Mouse (Mus musculus): ENCODE measurements around the gene Tmtc1. TPM values are rescaled to one million over a fixed set of nuclear protein-coding genes. Genes with fewer than 3 reads are reported as not detected.

Gene Tmtc1
- total RNA-seq, 1 experiment, result 5.8 TPM

GRCm38 (mm10) chr6:148207522-148207921 is 236.7 kb downstream of the Tmtc1 start:
- no peak overlapping the region for H3K27ac ChIP-seq (ENCODE audit: insufficient read depth, low read depth, low read length, poor library complexity, severe bottlenecking)
- no peaks in the 10 kb centered on the region for H3K9me3 ChIP-seq (ENCODE audit: control insufficient read depth, insufficient read depth, low read depth, low read length)
- H3K9ac ChIP-seq (ENCODE audit: insufficient read depth, low read depth, low read length, poor library complexity, severe bottlenecking), result no peak overlapping the region
- in situ Hi-C loops (cut with MboI; ENCODE audit: low sequenced_read_pairs in 2 of 2, unreplicated experiment in 2 of 2), result no loop called here
- 0 out of 4 replicates have a peak, but pooled peaks cover 0 to 3% of the 10 kb centered on the region in 2 experiments for H3K4me1 ChIP-seq (ENCODE audit: control insufficient read depth in 2 of 2, insufficient read depth in 2 of 2, low read length in 2 of 2, poor library complexity in 1 of 2)
- H3K36me3 ChIP-seq (ENCODE audit: control insufficient read depth, insufficient read depth, low read length, poor library complexity, severe bottlenecking), result peaks cover 6% of the 10 kb centered on the region; the same call in 1 of the 2 replicates
- DNase-seq (ENCODE audit: low read depth, low spot score), result no peak
- no peak overlapping the region for H3K4me3 ChIP-seq (ENCODE audit: insufficient read depth in 1 of 2, low read depth in 1 of 2, low read length in 2 of 2, poor library complexity in 1 of 2, severe bottlenecking in 1 of 2)
- TF ChIP-seq HCFC1 (IDR thresholded peaks at IDR 0.05; ENCODE audit: borderline replicate concordance, insufficient read depth, low read length) (no peak), ZC3H11A (IDR thresholded peaks at IDR 0.05; ENCODE audit: borderline replicate concordance, low read depth, low read length) (no peak), MAFK (IDR thresholded peaks at IDR 0.05; ENCODE audit: insufficient read depth, low read depth, low read length) (no peak), CHD2 (IDR thresholded peaks at IDR 0.05; ENCODE audit: low read depth, low read length) (no peak), ZNF384 (IDR thresholded peaks at IDR 0.05; ENCODE audit: low read depth, low read length) (no peak)

- H3K9me3 ChIP-seq (ENCODE audit: control insufficient read depth, insufficient read depth, low read depth, low read length), result no peaks in the 10 kb centered on the region
- DNase-seq (ENCODE audit: low read depth, low spot score), result no peak
- no peak overlapping the region for H3K27ac ChIP-seq (ENCODE audit: insufficient read depth, low read depth, low read length, poor library complexity, severe bottlenecking)
- TF ChIP-seq ZC3H11A (IDR thresholded peaks at IDR 0.05; ENCODE audit: borderline replicate concordance, low read depth, low read length), result no peak
- TF ChIP-seq HCFC1 (IDR thresholded peaks at IDR 0.05; ENCODE audit: borderline replicate concordance, insufficient read depth, low read length), result no peak
- no peak for TF ChIP-seq ZNF384 (IDR thresholded peaks at IDR 0.05; ENCODE audit: low read depth, low read length)
- no peak for TF ChIP-seq MAFK (IDR thresholded peaks at IDR 0.05; ENCODE audit: insufficient read depth, low read depth, low read length)
- no peak for TF ChIP-seq CHD2 (IDR thresholded peaks at IDR 0.05; ENCODE audit: low read depth, low read length)
- H3K4me1 ChIP-seq (ENCODE audit: control insufficient read depth in 2 of 2, insufficient read depth in 2 of 2, low read length in 2 of 2, poor library complexity in 1 of 2), result no peaks in the 10 kb centered on the region
- peaks cover 12% of the 10 kb centered on the region for H3K36me3 ChIP-seq (ENCODE audit: control insufficient read depth, insufficient read depth, low read length, poor library complexity, severe bottlenecking)
- H3K4me3 ChIP-seq (ENCODE audit: insufficient read depth in 1 of 2, low read depth in 1 of 2, low read length in 2 of 2, poor library complexity in 1 of 2, severe bottlenecking in 1 of 2), result no peak overlapping the region
- in situ Hi-C loops (cut with MboI; ENCODE audit: low sequenced_read_pairs in 2 of 2, unreplicated experiment in 2 of 2), result no loop called here
- H3K9ac ChIP-seq (ENCODE audit: insufficient read depth, low read depth, low read length, poor library complexity, severe bottlenecking), result no peak overlapping the region
These were observed 239.1 kb downstream of the Tmtc1 start for GRCm38 (mm10) chr6:148205134-148205533.

- H3K4me1 ChIP-seq (ENCODE audit: control insufficient read depth in 2 of 2, insufficient read depth in 2 of 2, low read length in 2 of 2, poor library complexity in 1 of 2), result no peaks in the 10 kb centered on the region
- TF ChIP-seq MAFK (IDR thresholded peaks at IDR 0.05; ENCODE audit: insufficient read depth, low read depth, low read length) (no peak), ZC3H11A (IDR thresholded peaks at IDR 0.05; ENCODE audit: borderline replicate concordance, low read depth, low read length) (no peak), CHD2 (IDR thresholded peaks at IDR 0.05; ENCODE audit: low read depth, low read length) (no peak), HCFC1 (IDR thresholded peaks at IDR 0.05; ENCODE audit: borderline replicate concordance, insufficient read depth, low read length) (no peak), ZNF384 (IDR thresholded peaks at IDR 0.05; ENCODE audit: low read depth, low read length) (no peak)
- no peak overlapping the region for H3K9ac ChIP-seq (ENCODE audit: insufficient read depth, low read depth, low read length, poor library complexity, severe bottlenecking)
- H3K27ac ChIP-seq (ENCODE audit: insufficient read depth, low read depth, low read length, poor library complexity, severe bottlenecking), result no peak overlapping the region
- no peaks in the 10 kb centered on the region for H3K9me3 ChIP-seq (ENCODE audit: control insufficient read depth, insufficient read depth, low read depth, low read length)
- H3K36me3 ChIP-seq (ENCODE audit: control insufficient read depth, insufficient read depth, low read length, poor library complexity, severe bottlenecking), result peaks cover 16% of the 10 kb centered on the region
- no peak overlapping the region for H3K4me3 ChIP-seq (ENCODE audit: insufficient read depth in 1 of 2, low read depth in 1 of 2, low read length in 2 of 2, poor library complexity in 1 of 2, severe bottlenecking in 1 of 2)
- no peak for DNase-seq (ENCODE audit: low read depth, low spot score)
- in situ Hi-C loops (cut with MboI; ENCODE audit: low sequenced_read_pairs in 2 of 2, unreplicated experiment in 2 of 2), result no loop called here
These were observed 244.5 kb downstream of the Tmtc1 start for GRCm38 (mm10) chr6:148199729-148200128.

- Histone ChIP-seq H3K27ac (ENCODE audit: insufficient read depth, low read depth, low read length, poor library complexity, severe bottlenecking) (no peak overlapping the region), H3K36me3 (ENCODE audit: control insufficient read depth, insufficient read depth, low read length, poor library complexity, severe bottlenecking) (peaks cover 16% of the 10 kb centered on the region), H3K4me3 (ENCODE audit: insufficient read depth in 1 of 2, low read depth in 1 of 2, low read length in 2 of 2, poor library complexity in 1 of 2, severe bottlenecking in 1 of 2) (no peak overlapping the region), H3K9me3 (ENCODE audit: control insufficient read depth, insufficient read depth, low read depth, low read length) (no peaks in the 10 kb centered on the region), H3K4me1 (ENCODE audit: control insufficient read depth in 2 of 2, insufficient read depth in 2 of 2, low read length in 2 of 2, poor library complexity in 1 of 2) (no peaks in the 10 kb centered on the region), H3K9ac (ENCODE audit: insufficient read depth, low read depth, low read length, poor library complexity, severe bottlenecking) (no peak overlapping the region)
- in situ Hi-C loops (cut with MboI; ENCODE audit: low sequenced_read_pairs in 2 of 2, unreplicated experiment in 2 of 2), result no loop called here
- TF ChIP-seq ZNF384 (IDR thresholded peaks at IDR 0.05; ENCODE audit: low read depth, low read length), result no peak
- no peak for TF ChIP-seq MAFK (IDR thresholded peaks at IDR 0.05; ENCODE audit: insufficient read depth, low read depth, low read length)
- TF ChIP-seq HCFC1 (IDR thresholded peaks at IDR 0.05; ENCODE audit: borderline replicate concordance, insufficient read depth, low read length), result no peak
- TF ChIP-seq CHD2 (IDR thresholded peaks at IDR 0.05; ENCODE audit: low read depth, low read length), result no peak
- TF ChIP-seq ZC3H11A (IDR thresholded peaks at IDR 0.05; ENCODE audit: borderline replicate concordance, low read depth, low read length), result no peak
- no peak for DNase-seq (ENCODE audit: low read depth, low spot score)
These were observed 245.0 kb downstream of the Tmtc1 start for GRCm38 (mm10) chr6:148199177-148199576.

Data from ES-E14 (cell line).